Mouse (Mus musculus): ENCODE data around the gene Gorasp2. TPM values are rescaled to one million over a fixed set of nuclear protein-coding genes. Genes with fewer than 3 reads are reported as not detected.

Gorasp2 gene
- polyA plus RNA-seq, 1 experiment from 2014 or later = 145 TPM

DNA sequence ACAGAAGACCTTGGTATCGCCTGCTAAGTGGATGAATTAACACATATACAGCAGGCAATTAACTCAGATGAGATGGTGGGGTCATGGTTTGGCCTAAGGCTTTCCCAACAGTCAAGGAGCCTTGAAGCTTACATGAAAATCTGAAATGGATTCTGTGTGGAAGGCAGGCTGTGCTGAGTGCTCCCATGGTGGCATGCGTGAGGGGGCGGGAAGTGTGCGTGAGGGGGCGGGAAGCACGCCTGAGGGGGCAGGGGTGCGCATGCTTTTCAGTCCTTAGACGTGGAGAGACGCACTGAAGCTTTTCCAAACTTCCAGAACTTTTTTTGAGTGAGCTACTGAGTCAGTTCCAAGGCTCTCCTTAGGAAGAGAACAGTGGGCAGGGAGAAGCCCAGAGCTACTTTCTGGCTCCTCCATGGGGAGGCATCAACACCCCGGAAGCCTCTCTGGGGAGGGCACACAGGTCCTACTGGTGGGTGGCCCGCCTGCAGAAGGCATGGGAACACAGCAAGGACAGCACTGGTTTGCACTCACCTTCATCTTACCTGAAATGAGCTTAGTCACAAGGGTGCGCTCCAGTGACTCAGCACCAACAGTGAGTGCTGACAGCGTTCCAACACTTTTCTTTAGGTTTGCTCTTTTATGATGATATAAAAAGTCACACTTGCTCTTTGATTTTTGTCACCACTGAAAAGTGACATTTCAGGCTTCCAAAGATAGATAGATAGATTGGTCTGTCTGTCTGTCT is 47.8 kb downstream of the Gorasp2 start:
- 0 out of 2 replicates have a peak, but pooled peaks cover 2% of the 10 kb centered on the region for H3K36me3 ChIP-seq (ENCODE audit: control insufficient read depth, insufficient read depth, low read length)
- no peaks in the 10 kb centered on the region for H3K9me3 ChIP-seq (replicated peaks; ENCODE audit: control insufficient read depth, low read length, poor library complexity, severe bottlenecking)
- H3K4me3 ChIP-seq (ENCODE audit: low read depth, low read length) = no peak overlapping the region
- no peak for ATAC-seq
- WGBS = 81% methylated on average over 13 of the region's 13 CpGs
- H3K9ac ChIP-seq (ENCODE audit: low read depth, low read length) = no peak overlapping the region
- peaks cover 7% of the 10 kb centered on the region; the same call in 1 of the 2 replicates for H3K4me1 ChIP-seq (ENCODE audit: control insufficient read depth, insufficient read depth, low read length)
- no peak overlapping the region for H3K4me2 ChIP-seq (ENCODE audit: low read length)
- no peaks in the 10 kb centered on the region for H3K27me3 ChIP-seq (ENCODE audit: control insufficient read depth, insufficient read depth, low read depth, low read length)
- H3K27ac ChIP-seq (ENCODE audit: low read length) = no peak overlapping the region

DNA sequence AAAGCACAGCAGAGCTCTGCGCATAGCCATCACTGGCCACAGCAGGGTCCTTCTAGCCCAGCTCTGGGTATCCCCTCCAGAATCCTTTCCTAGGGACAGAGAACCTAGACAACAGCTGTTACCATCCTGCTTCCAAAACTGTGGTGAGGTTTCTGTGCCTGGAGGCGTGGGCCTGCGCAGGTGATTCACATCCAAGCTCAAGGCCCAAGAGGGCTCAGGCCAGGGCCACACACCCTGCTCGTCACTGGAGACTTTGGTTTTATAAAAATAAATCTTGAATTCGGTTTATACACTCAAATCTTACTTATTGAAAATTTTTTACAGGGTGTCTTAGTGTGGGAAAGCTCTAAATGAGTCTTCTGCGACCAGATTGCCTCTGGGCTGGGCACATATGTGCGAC is 48.9 kb downstream of the Gorasp2 start:
- H3K27me3 ChIP-seq (ENCODE audit: control insufficient read depth, insufficient read depth, low read depth, low read length) = no peaks in the 10 kb centered on the region
- 98% methylated on average over 7 of the region's 7 CpGs for WGBS
- no peak for ATAC-seq
- H3K9ac ChIP-seq (ENCODE audit: low read depth, low read length) = no peak overlapping the region
- no peak overlapping the region for H3K4me3 ChIP-seq (ENCODE audit: low read depth, low read length)
- no peak overlapping the region for H3K27ac ChIP-seq (ENCODE audit: low read length)
- H3K9me3 ChIP-seq (replicated peaks; ENCODE audit: control insufficient read depth, low read length, poor library complexity, severe bottlenecking) = no peaks in the 10 kb centered on the region
- peaks cover 2% of the 10 kb centered on the region; the same call in 1 of the 2 replicates for H3K36me3 ChIP-seq (ENCODE audit: control insufficient read depth, insufficient read depth, low read length)
- no peak overlapping the region for H3K4me2 ChIP-seq (ENCODE audit: low read length)
- H3K4me1 ChIP-seq (ENCODE audit: control insufficient read depth, insufficient read depth, low read length) = no peaks in the 10 kb centered on the region; the same call in 1 of the 2 replicates

DNA sequence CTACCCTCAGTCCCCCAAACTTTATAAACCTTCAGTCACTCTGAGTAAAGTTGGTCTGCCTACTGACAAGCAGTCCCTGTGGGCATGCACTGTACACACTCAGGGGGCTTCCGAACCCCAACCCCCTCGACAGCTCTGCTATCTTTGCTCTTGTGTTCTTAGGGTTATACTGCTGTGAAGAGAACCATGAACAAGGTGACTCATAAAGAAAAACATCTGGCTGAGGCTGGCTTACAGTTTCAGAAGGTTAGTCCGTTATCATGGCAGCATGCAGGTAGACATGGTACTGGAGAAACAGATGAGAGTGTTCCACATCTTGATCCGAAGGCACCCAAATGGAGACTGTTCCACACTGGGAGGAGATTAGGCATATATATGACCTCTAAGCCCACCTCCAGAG is 49.5 kb downstream of the Gorasp2 start:
- Histone ChIP-seq H3K27me3 (ENCODE audit: control insufficient read depth, insufficient read depth, low read depth, low read length) (no peaks in the 10 kb centered on the region), H3K4me1 (ENCODE audit: control insufficient read depth, insufficient read depth, low read length) (no peaks in the 10 kb centered on the region), H3K9ac (ENCODE audit: low read depth, low read length) (no peak overlapping the region), H3K4me3 (ENCODE audit: low read depth, low read length) (no peak overlapping the region), H3K4me2 (ENCODE audit: low read length) (no peak overlapping the region), H3K9me3 (replicated peaks; ENCODE audit: control insufficient read depth, low read length, poor library complexity, severe bottlenecking) (no peaks in the 10 kb centered on the region), H3K36me3 (ENCODE audit: control insufficient read depth, insufficient read depth, low read length) (peaks cover 8% of the 10 kb centered on the region; the same call in 1 of the 2 replicates), H3K27ac (ENCODE audit: low read length) (no peak overlapping the region)
- no peak for ATAC-seq
- 94% methylated on average over 4 of the region's 4 CpGs for WGBS

DNA sequence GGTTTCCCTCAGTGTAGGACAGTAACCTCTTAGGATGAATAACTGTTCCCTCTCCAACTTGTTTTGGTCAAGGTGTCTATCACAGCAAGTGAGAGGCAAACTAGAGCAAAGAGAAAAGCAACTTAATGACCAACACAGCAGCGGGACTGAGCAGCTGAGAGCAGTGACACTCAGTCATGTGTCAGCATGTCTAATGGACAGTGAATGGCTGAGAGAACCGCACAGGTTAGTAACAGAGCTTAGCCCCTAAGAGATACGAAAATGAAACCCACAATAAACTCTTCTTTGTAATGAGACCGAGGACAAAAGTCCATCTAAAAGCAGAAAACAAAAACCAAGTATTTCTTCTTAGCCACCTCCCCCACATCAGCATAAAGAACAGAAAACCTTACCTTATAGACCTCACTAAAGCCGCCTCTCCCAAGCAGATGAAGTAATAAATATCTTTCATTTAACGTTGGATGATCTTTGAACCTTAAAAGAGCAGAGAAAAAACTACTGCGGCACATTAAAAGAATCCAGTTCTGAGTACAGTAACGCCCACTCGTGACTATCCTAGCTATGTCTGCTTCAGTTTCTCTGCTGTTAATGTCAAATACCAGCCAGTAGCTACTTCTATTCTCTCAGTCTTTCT is 62.4 kb downstream of the Gorasp2 start:
- H3K27ac ChIP-seq (ENCODE audit: low read length) = no peak overlapping the region
- no peak overlapping the region for H3K9ac ChIP-seq (ENCODE audit: low read depth, low read length)
- no peak overlapping the region for H3K4me3 ChIP-seq (ENCODE audit: low read depth, low read length)
- no peak for ATAC-seq
- no peak overlapping the region for H3K4me2 ChIP-seq (ENCODE audit: low read length)
- H3K9me3 ChIP-seq (replicated peaks; ENCODE audit: control insufficient read depth, low read length, poor library complexity, severe bottlenecking) = no peaks in the 10 kb centered on the region
- no peaks in the 10 kb centered on the region for H3K27me3 ChIP-seq (ENCODE audit: control insufficient read depth, insufficient read depth, low read depth, low read length)
- 95% methylated on average over 9 of the region's 9 CpGs for WGBS
- no peaks in the 10 kb centered on the region for H3K36me3 ChIP-seq (ENCODE audit: control insufficient read depth, insufficient read depth, low read length)
- H3K4me1 ChIP-seq (ENCODE audit: control insufficient read depth, insufficient read depth, low read length) = no peaks in the 10 kb centered on the region

DNA sequence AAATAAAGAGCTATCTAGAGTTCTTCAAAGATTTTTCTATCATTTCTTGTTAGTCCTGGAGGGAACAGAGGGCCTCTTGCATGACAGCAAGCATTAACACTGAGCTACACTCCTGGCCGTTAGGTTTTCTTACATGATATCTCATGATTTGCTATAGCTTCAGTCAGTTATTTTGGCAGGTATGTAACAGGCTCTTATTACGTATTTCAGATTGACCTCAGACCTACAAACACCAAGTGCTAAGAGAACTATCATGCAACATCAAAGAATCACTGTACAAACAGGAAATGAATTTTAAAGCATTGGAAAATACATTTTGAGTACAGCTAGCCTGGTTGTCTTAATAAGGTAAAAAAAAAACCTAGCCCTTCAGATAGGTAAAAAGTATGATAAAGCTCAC is 65.7 kb downstream of the Gorasp2 start:
- Histone ChIP-seq H3K9me3 (replicated peaks; ENCODE audit: control insufficient read depth, low read length, poor library complexity, severe bottlenecking) (no peaks in the 10 kb centered on the region), H3K27me3 (ENCODE audit: control insufficient read depth, insufficient read depth, low read depth, low read length) (no peaks in the 10 kb centered on the region), H3K36me3 (ENCODE audit: control insufficient read depth, insufficient read depth, low read length) (0 out of 2 replicates have a peak, but pooled peaks cover 3% of the 10 kb centered on the region), H3K4me2 (ENCODE audit: low read length) (no peak overlapping the region), H3K27ac (ENCODE audit: low read length) (no peak overlapping the region), H3K9ac (ENCODE audit: low read depth, low read length) (no peak overlapping the region), H3K4me1 (ENCODE audit: control insufficient read depth, insufficient read depth, low read length) (no peaks in the 10 kb centered on the region), H3K4me3 (ENCODE audit: low read depth, low read length) (no peak overlapping the region)
- 87% methylated on average over 2 of the region's 2 CpGs for WGBS
- no peak for ATAC-seq

DNA sequence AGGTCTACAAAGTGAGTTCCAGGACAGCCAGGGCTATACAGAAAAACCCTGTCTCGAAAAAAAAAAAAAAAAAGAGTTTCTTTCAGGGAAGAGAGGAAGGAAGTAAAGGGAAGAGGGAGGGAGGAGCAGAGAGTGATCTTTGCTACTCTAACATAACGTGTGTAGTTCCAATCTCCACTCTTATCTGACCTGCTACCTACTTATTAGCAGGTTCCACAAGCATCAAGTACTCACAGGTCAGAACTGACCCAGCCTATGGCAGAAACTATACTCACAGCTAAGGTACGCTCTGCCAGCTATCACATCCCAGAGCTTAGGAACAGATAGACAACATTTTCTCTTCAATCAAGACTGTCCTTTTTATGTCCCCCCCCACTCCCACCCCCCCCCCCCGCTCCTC is 74.2 kb downstream of the Gorasp2 start:
- no peaks in the 10 kb centered on the region for H3K27me3 ChIP-seq (ENCODE audit: control insufficient read depth, insufficient read depth, low read depth, low read length)
- H3K36me3 ChIP-seq (ENCODE audit: control insufficient read depth, insufficient read depth, low read length) = peaks cover 5% of the 10 kb centered on the region; the same call in 1 of the 2 replicates
- 83% methylated on average over 4 of the region's 4 CpGs for WGBS
- no peak overlapping the region for H3K4me3 ChIP-seq (ENCODE audit: low read depth, low read length)
- H3K27ac ChIP-seq (ENCODE audit: low read length) = no peak overlapping the region
- no peak overlapping the region for H3K4me2 ChIP-seq (ENCODE audit: low read length)
- H3K4me1 ChIP-seq (ENCODE audit: control insufficient read depth, insufficient read depth, low read length) = no peaks in the 10 kb centered on the region
- H3K9me3 ChIP-seq (replicated peaks; ENCODE audit: control insufficient read depth, low read length, poor library complexity, severe bottlenecking) = no peaks in the 10 kb centered on the region
- ATAC-seq = no peak
- no peak overlapping the region for H3K9ac ChIP-seq (ENCODE audit: low read depth, low read length)

DNA sequence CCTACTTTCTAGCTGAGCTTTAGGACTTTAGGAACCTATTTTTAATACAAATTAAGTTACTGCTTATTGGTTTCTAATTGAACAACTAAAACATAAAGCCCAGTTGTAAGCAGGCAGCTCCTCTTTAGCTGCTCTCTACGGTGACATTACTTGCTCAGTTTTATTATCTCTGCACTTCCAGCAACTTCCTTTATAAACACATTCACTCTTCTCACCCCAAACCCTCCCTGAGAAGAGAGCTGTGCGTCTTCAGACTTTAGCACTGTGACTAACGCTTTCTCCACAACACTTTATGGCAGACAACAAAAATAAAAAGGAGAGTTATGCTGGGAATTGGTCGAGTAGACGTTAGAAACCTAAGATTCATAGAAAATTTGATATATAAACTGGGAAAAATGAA is 74.6 kb downstream of the Gorasp2 start:
- Histone ChIP-seq H3K27ac (ENCODE audit: low read length) (no peak overlapping the region), H3K4me1 (ENCODE audit: control insufficient read depth, insufficient read depth, low read length) (no peaks in the 10 kb centered on the region), H3K27me3 (ENCODE audit: control insufficient read depth, insufficient read depth, low read depth, low read length) (no peaks in the 10 kb centered on the region), H3K36me3 (ENCODE audit: control insufficient read depth, insufficient read depth, low read length) (peaks cover 5% of the 10 kb centered on the region; the same call in 1 of the 2 replicates), H3K9me3 (replicated peaks; ENCODE audit: control insufficient read depth, low read length, poor library complexity, severe bottlenecking) (no peaks in the 10 kb centered on the region), H3K9ac (ENCODE audit: low read depth, low read length) (no peak overlapping the region), H3K4me2 (ENCODE audit: low read length) (no peak overlapping the region), H3K4me3 (ENCODE audit: low read depth, low read length) (no peak overlapping the region)
- ATAC-seq = no peak
- WGBS = 91% methylated on average over 5 of the region's 5 CpGs

DNA sequence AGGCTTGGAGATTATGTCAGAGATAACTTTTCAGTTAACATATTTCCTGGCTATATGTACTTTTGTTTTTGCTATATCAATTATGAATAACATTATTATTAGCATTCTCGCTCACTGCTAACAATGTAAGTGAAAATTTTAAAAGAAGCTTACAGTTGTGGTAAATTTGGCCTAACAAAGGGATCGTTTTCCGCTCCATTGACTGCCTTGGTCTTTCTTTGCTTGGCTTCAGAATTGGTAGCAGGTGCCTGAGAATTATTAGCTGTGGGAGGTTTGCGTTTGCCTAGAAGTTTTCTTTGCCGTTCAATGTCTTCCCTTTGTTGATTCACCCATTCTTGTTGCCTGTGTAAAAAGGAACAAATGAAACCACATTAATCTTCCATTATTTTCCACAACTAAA is 80.5 kb downstream of the Gorasp2 start:
- ATAC-seq = no peak
- Histone ChIP-seq H3K9ac (ENCODE audit: low read depth, low read length) (no peak overlapping the region), H3K4me2 (ENCODE audit: low read length) (no peak overlapping the region), H3K4me3 (ENCODE audit: low read depth, low read length) (no peak overlapping the region), H3K9me3 (replicated peaks; ENCODE audit: control insufficient read depth, low read length, poor library complexity, severe bottlenecking) (no peaks in the 10 kb centered on the region), H3K4me1 (ENCODE audit: control insufficient read depth, insufficient read depth, low read length) (no peaks in the 10 kb centered on the region), H3K36me3 (ENCODE audit: control insufficient read depth, insufficient read depth, low read length) (peaks cover 13% of the 10 kb centered on the region), H3K27me3 (ENCODE audit: control insufficient read depth, insufficient read depth, low read depth, low read length) (no peaks in the 10 kb centered on the region), H3K27ac (ENCODE audit: low read length) (no peak overlapping the region)
- WGBS = 59% methylated on average over 5 of the region's 5 CpGs

DNA sequence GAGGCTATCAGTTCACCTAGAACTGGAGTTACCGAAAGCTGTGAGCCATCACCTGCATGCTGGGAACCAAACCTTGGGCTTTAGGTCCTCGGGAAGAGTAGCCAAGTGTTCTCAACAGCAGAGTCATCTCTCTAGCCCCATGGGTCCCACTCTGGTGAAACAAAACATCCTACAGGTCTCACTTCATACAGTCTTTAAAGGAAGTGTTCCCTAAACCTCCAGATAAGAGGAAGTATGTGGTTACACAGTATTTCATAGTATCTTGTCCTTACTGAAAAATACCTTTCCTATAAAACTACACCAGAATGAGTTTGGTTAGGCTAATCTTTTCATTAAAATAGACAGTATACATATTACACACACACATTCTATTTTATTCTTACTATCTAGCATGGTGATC is 81.2 kb downstream of the Gorasp2 start:
- Histone ChIP-seq H3K36me3 (ENCODE audit: control insufficient read depth, insufficient read depth, low read length) (peaks cover 13% of the 10 kb centered on the region), H3K4me2 (ENCODE audit: low read length) (no peak overlapping the region), H3K4me3 (ENCODE audit: low read depth, low read length) (no peak overlapping the region), H3K9ac (ENCODE audit: low read depth, low read length) (no peak overlapping the region), H3K4me1 (ENCODE audit: control insufficient read depth, insufficient read depth, low read length) (no peaks in the 10 kb centered on the region), H3K27me3 (ENCODE audit: control insufficient read depth, insufficient read depth, low read depth, low read length) (no peaks in the 10 kb centered on the region), H3K9me3 (replicated peaks; ENCODE audit: control insufficient read depth, low read length, poor library complexity, severe bottlenecking) (no peaks in the 10 kb centered on the region), H3K27ac (ENCODE audit: low read length) (no peak overlapping the region)
- 92% methylated on average over 2 of the region's 2 CpGs for WGBS
- no peak for ATAC-seq
